Mouse (Mus musculus): ENCODE data around the gene Bco2.

The Bco2 gene

DNA sequence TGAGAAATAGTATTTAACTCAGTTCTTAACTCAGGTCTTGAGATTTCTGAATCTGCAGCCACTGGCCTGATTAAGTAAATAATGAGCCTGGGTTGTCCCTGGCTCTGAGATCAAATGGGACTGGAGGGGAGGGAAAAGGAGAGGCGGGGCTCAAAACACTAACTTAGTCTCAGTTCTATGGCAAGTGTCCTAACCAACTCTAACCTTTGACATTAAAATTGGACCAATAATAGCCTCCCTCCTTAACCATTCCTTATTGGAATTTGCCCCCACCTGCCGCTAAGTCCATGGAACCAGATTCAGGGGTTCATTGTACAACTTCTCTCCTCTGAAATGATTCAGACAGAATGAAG is at the start of gene Bco2:
Gene Bco2 (minus strand): TSS at position 88 of the 353 bp plus-strand sequence.
- DNase-seq (ENCODE audit: low spot score): no peak

GRCm38 (mm10) chr9:50604338-50604737 is 49.4 kb upstream of the Bco2 start:
- DNase-seq (ENCODE audit: low spot score): no peak

- no peak for DNase-seq (ENCODE audit: low spot score)
Observed at GRCm38 (mm10) chr9:50603998-50604324, 49.0 kb upstream of the Bco2 start.

GRCm38 (mm10) chr9:50603189-50603997 is 48.4 kb upstream of the Bco2 start, which contains the start of the genes Sdhd and Timm8b:
Sdhd (minus strand) TSS chr9:50603812.
Timm8b (plus strand) TSS chr9:50603910.
- peak; percentile 98 for DNase-seq (ENCODE audit: low spot score)

GRCm38 (mm10) chr9:50602055-50602845 is 47.3 kb upstream of the Bco2 start:
- DNase-seq (ENCODE audit: low spot score): no peak

DNA sequence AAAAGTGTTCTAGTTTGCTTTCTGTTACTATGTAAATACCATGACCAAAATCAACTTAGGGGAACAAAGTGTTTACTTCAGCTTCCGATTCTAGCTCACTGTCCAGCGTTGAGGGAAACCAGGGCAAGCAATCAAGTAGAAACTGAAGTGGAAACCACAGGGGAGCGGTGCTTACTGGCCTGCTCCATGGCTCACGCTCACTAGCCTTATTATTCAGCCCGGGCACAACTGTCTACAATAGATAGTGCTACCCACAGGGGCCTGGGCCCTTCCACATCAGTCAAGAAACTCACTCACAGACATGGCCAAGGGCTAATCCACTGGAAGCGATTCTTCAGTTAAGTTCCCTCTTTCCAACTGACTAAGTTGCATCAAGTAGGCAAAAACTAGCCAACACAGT is 46.6 kb upstream of the Bco2 start:
- no peak for DNase-seq (ENCODE audit: low spot score)

GRCm38 (mm10) chr9:50596973-50597372 is 42.0 kb upstream of the Bco2 start:
- DNase-seq (ENCODE audit: low spot score): no peak

GRCm38 (mm10) chr9:50594794-50595417 is 39.9 kb upstream of the Bco2 start:
- no peak for DNase-seq (ENCODE audit: low spot score)

GRCm38 (mm10) chr9:50593544-50593943 is 38.6 kb upstream of the Bco2 start:
- peak; percentile 69 for DNase-seq (ENCODE audit: low spot score)

- no peak for DNase-seq (ENCODE audit: low spot score)
Observed at GRCm38 (mm10) chr9:50592955-50593354, 38.0 kb upstream of the Bco2 start.

GRCm38 (mm10) chr9:50590856-50591518 is 36.0 kb upstream of the Bco2 start:
- no peak for DNase-seq (ENCODE audit: low spot score)

GRCm38 (mm10) chr9:50586955-50587354 is 32.0 kb upstream of the Bco2 start:
- DNase-seq (ENCODE audit: low spot score): no peak

GRCm38 (mm10) chr9:50585145-50585818 is 30.3 kb upstream of the Bco2 start:
- DNase-seq (ENCODE audit: low spot score): no peak

DNA sequence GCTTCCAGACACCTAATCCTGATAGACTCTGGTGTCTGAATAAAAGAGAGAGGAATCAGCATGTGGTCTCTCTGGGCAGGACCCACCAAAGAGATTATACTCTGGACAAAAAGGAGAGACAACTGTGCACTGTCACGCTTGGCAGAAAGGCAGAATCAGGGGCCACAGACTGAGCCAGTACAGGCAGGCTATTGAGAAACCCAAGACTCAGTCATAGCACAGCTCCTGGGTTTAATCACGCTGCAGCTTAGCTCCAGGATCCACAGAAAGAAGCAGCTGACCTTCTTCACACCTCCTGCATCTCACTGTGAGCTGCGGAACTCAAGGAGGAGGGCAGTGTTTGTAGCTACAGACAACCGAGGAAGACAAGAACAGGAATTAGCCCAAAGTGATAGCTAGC is 25.4 kb upstream of the Bco2 start:
- DNase-seq (ENCODE audit: low spot score): no peak

DNA sequence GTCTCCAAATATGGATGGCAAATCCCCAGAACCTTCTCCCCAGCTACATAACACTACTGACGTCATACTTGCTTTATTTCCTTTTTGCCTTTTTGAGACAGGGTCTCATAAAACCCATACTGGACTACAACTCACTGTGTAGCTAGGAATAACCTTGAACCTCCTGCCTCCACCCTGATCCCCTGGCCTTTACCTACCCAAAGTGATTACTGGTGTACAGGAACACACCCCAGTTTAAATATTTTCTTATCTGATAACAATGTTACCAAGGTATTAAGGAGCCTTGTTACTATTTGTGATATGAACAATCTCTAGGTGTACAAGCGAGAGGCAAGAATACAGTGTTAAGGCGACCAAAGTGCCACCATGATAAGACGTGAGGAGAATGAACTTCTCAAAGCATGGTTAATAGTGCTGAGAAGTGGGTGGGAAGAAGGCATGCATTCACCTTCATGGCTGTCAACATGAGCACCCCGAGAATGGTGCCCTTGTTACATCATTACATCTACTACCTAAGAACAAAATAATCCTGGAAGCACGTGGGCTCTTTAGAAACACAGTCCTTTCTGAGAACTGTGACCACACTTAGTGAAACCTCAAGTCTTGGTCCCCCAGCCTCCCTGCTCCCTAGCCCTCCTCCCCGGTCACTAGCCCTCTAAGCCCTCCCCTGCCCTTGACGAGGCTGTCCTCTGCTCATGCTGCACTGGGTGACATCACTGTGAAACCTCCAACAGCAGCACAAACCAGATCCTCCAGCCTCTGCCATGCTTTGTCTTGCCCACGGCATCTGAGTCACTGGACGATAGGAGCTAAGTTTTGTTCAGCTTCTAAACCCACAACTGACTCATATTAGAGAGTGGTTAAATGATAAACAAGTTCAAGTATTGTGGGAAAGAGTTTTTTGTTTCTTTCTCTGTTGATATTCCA is 14.9 kb upstream of the Bco2 start:
- no peak for DNase-seq (ENCODE audit: low spot score)

DNA sequence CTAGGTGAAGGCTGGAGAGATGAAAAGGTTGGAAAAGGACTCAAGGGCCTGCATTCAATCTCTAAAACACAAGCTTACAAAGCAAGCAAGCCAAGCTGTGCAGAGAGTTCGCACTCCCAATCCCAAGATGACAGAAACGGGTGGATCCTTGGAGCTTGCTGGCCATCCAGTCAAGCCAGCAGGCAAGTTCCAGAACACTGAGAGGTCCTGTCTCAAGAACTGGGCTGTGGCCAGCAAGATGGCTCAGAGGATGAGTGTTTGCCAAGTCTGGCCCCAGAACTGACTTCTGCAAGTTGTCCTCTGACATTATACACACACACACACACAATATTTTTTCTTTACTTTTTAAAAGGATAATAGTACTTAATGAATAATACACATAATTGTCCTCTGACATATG is 12.9 kb upstream of the Bco2 start:
- no peak for DNase-seq (ENCODE audit: low spot score)

DNA sequence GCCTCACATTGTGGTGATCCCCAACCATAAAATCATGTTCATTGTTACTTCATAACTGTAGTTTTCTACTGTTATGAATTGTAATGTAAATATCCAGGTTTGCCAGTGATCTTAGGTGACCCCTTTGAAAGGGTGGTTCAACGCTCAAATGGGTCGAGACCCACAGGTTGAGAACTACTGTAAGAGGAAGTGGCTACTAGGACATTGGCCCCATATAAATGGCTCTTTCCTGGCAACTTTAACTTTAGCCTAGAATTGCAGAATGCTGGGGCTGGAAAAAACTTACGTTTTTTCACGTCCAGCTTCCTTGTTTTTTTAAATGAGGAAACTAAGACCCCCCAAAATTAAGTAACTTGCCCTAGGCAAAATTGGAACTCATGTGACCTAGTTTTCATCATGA is 12.4 kb upstream of the Bco2 start:
- DNase-seq (ENCODE audit: low spot score): no peak

DNA sequence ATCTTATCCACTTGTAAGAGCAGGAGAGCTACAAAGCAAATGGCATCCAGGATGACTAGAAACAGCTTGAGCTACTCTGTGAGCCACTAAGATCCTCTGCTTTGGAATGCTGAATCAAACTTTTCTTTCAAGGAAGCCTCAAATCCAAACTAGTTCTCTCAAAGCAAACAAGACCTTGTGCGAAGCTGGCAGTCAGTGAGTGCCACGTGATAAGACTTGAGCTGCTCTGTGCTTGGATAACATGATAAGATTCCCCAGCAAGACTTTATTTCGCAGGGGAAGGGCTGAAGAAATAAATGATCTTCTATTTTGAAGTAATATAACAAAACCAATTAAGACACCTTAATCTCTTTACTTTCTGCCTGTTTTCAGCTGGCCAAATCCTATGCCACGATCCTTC is 11.0 kb upstream of the Bco2 start:
- no peak for DNase-seq (ENCODE audit: low spot score)

- DNase-seq (ENCODE audit: low spot score): no peak
Observed at GRCm38 (mm10) chr9:50565173-50565572, 10.2 kb upstream of the Bco2 start.

DNA sequence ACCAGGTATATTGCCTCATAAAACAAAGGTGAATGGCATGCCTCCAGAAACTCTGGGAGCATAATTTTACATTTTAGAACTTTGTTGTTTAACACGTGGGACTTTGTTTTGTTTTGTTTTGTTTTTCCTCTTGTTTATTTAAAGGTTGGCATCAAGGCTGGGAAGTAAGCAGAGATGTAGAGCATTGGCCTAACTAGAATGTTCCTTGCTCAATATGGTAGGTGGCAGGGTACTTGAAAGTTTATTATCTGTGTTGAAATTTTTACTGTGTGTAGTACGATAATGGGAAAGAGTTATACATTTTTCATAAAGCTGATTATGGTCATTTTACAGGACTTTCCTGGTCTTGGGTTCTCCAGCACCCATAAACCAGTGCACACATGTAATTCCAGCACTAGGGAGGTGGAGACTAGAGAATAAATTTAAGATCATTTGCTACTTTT is 7.0 kb upstream of the Bco2 start:
- DNase-seq (ENCODE audit: low spot score): no peak

Measured in embryo, embryonic 10.5 days (tissue).